Mouse (Mus musculus): Measurements from ENCODE around the gene Adamts5.

DNA sequence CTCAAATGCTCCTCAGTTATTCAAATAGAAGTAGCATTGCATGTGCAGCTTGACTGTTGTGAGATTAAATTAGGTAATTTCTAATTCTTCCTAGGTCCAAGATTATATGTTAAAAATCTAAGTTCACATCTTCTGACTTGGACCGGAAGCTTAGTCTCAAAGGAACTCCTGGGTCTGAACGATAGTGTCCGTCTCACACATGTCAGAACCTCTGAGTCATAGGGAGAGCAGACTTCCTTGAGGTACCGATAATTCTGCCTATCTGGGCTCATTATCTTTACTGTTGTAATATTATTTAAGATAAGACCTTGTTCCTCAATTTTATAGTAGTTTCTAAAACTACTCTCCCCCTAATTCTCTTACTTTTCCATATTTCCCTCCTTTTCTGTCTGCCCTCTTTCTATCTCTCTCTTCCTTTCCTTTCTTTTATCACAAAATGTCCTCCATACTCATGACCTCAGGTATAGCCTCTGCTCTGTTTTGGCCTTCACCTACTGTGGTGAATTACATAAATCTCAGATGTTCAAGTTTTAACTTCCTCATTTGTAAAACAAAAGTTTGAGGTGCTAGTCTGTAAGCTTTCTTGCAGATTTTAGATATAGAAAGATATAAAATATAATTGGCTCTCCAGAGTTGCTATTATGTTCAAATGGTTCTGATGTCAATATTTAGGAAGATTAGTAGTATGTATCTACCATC lies 36.8 kb downstream of the Adamts5 start:
- TF ChIP-seq CTCF (IDR thresholded peaks at IDR 0.05; ENCODE audit: control insufficient read depth, insufficient read depth, insufficient replicate concordance, low read depth, low read length): no peak
- no peak for TF ChIP-seq POLR2A (IDR thresholded peaks at IDR 0.05; ENCODE audit: control insufficient read depth, low read depth, low read length)
